Mouse (Mus musculus) CH12.LX (cell line): ENCODE data around the gene Tcp11. TPM values are rescaled to one million over a fixed set of nuclear protein-coding genes. Genes with fewer than 3 reads are reported as not detected.

Experiments
- DNase-seq: peaks from one replicate; pipeline ENCODE4 v3.0.0-alpha.2; 2013; ENCODE audit errors: extremely low read depth
- H3K27ac ChIP-seq: 2 replicates; pipeline ENCODE4 v1.5.1; 2012; ENCODE audit warnings: low read depth, mild to moderate bottlenecking, control low read depth, moderate library complexity; ENCODE audit not compliant: insufficient read depth
- H3K27me3 ChIP-seq: replicated peaks from 2 replicates; pipeline ENCODE3; 2012; ENCODE audit warnings: inconsistent platforms
- H3K36me3 ChIP-seq, 2 experiments: replicated peaks in 1 of 2; 2 replicates each; pipeline versions ENCODE3 to v1.6.1; 2012; ENCODE audit warnings: inconsistent platforms in 1 of 2, low read length in 1 of 2, mild to moderate bottlenecking in 1 of 2, mixed read lengths in 1 of 2, moderate library complexity in 1 of 2; ENCODE audit not compliant: control insufficient read depth in 1 of 2, insufficient read depth in 1 of 2
- H3K4me1 ChIP-seq, 2 experiments: 2 replicates each; pipeline ENCODE4 v1.6.1; 2012; ENCODE audit warnings: inconsistent platforms in 1 of 2, moderate library complexity in 1 of 2; ENCODE audit not compliant: insufficient read depth in 2 of 2, control insufficient read depth in 1 of 2
- H3K4me2 ChIP-seq: 2 replicates; pipeline ENCODE4 v1.6.1; 2012; ENCODE audit warnings: low read depth, mild to moderate bottlenecking, control low read depth; ENCODE audit not compliant: poor library complexity, insufficient read depth, severe bottlenecking
- H3K4me3 ChIP-seq, 3 experiments: fragments of 150-350 bp in 1 of 3; sonication (generic) in 1 of 3; replicated peaks in 1 of 3; 2 replicates each; pipeline versions ENCODE3 to v1.5.1; 2011 to 2012; ENCODE audit warnings: low read depth in 2 of 3, low read length in 2 of 3, mild to moderate bottlenecking in 2 of 3, moderate library complexity in 2 of 3, control low read depth in 1 of 3, improper control_type of control experiment in 1 of 3, inconsistent platforms in 1 of 3, mixed read lengths in 1 of 3; ENCODE audit not compliant: poor library complexity in 1 of 3
- H3K79me2 ChIP-seq: replicated peaks from 2 replicates; pipeline ENCODE4 v1.6.1; 2012; ENCODE audit warnings: mild to moderate bottlenecking, moderate library complexity; ENCODE audit not compliant: control insufficient read depth, poor library complexity, insufficient read depth, severe bottlenecking; ENCODE audit errors: extremely low read depth
- H3K9ac ChIP-seq: 2 replicates; pipeline ENCODE4 v1.6.1; 2012; ENCODE audit warnings: low read depth, mild to moderate bottlenecking, control low read depth, moderate library complexity; ENCODE audit not compliant: insufficient read depth
- H3K9me3 ChIP-seq: replicated peaks from 2 replicates; pipeline ENCODE3; 2012; ENCODE audit warnings: low read length, inconsistent platforms, mixed read lengths
- BHLHE40 ChIP-seq: IDR thresholded peaks from 2 replicates; pipeline ENCODE4 v1.6.1; 2011; ENCODE audit warnings: mild to moderate bottlenecking, low read depth, low read length, improper control_type of control experiment
- CHD2 ChIP-seq: IDR thresholded peaks from 2 replicates; pipeline ENCODE4 v1.6.1; 2011; ENCODE audit warnings: low read length, improper control_type of control experiment
- ELF1 ChIP-seq: IDR thresholded peaks from 2 replicates; pipeline ENCODE4 v1.6.1; 2014; ENCODE audit warnings: low read depth, mild to moderate bottlenecking, inconsistent platforms, low read length, improper control_type of control experiment
- ETS1 ChIP-seq: conservative IDR thresholded peaks from 2 replicates; pipeline ENCODE4 v1.6.1; 2012; ENCODE audit warnings: low read depth, mild to moderate bottlenecking, inconsistent platforms, low read length, improper control_type of control experiment, moderate library complexity
- GABPA ChIP-seq: IDR thresholded peaks from 2 replicates; pipeline ENCODE4 v1.6.1; 2012; ENCODE audit warnings: low read depth, low read length, improper control_type of control experiment, inconsistent platforms; ENCODE audit not compliant: insufficient replicate concordance
- IRF4 ChIP-seq: IDR thresholded peaks from 2 replicates; pipeline ENCODE4 v1.6.1; 2014; ENCODE audit warnings: low read depth, mild to moderate bottlenecking, inconsistent platforms, low read length, improper control_type of control experiment
- JUN ChIP-seq: IDR thresholded peaks from 2 replicates; pipeline ENCODE4 v1.6.1; 2011; ENCODE audit warnings: low read depth, mild to moderate bottlenecking, low read length, improper control_type of control experiment, moderate library complexity; ENCODE audit not compliant: insufficient read depth
- KAT2A ChIP-seq: IDR thresholded peaks from 2 replicates; pipeline ENCODE4 v1.6.1; 2012; ENCODE audit warnings: low read length, improper control_type of control experiment, inconsistent platforms; ENCODE audit not compliant: insufficient replicate concordance
- MAX ChIP-seq: IDR thresholded peaks from 2 replicates; pipeline ENCODE4 v1.6.1; 2011; ENCODE audit warnings: low read length, improper control_type of control experiment
- MAZ ChIP-seq: IDR thresholded peaks from 2 replicates; pipeline ENCODE4 v1.6.1; 2012; ENCODE audit warnings: low read depth, mild to moderate bottlenecking, inconsistent platforms, low read length, improper control_type of control experiment, moderate library complexity
- MEF2A ChIP-seq: IDR thresholded peaks from 2 replicates; pipeline ENCODE4 v1.6.1; 2014; ENCODE audit warnings: low read depth, mild to moderate bottlenecking, inconsistent platforms, low read length, improper control_type of control experiment, borderline replicate concordance
- MXI1 ChIP-seq: IDR thresholded peaks from 2 replicates; pipeline ENCODE4 v1.6.1; 2011; ENCODE audit warnings: mild to moderate bottlenecking, low read depth, low read length, improper control_type of control experiment
- MYC ChIP-seq: IDR thresholded peaks from 2 replicates; pipeline ENCODE4 v1.6.1; 2011; ENCODE audit warnings: low read depth, mild to moderate bottlenecking, improper control_type of control experiment, low read length
- NELFE ChIP-seq: IDR thresholded peaks from 2 replicates; pipeline ENCODE4 v1.6.1; 2011; ENCODE audit warnings: low read depth, low read length, improper control_type of control experiment
- PAX5 ChIP-seq: IDR thresholded peaks from 2 replicates; pipeline ENCODE4 v1.6.1; 2012; ENCODE audit warnings: low read length, inconsistent platforms, mixed read lengths
- POLR2A ChIP-seq: IDR thresholded peaks from 2 replicates; pipeline ENCODE4 v1.6.1; 2011; ENCODE audit warnings: low read depth, mild to moderate bottlenecking, improper control_type of control experiment, low read length
- RAD21 ChIP-seq: IDR thresholded peaks from 2 replicates; pipeline ENCODE4 v1.6.1; 2011; ENCODE audit warnings: low read depth, mild to moderate bottlenecking, low read length, improper control_type of control experiment, moderate library complexity
- RCOR1 ChIP-seq: conservative IDR thresholded peaks from 2 replicates; pipeline ENCODE4 v1.6.1; 2012; ENCODE audit warnings: low read depth, mild to moderate bottlenecking, inconsistent platforms, low read length, improper control_type of control experiment
- SMC3 ChIP-seq: IDR thresholded peaks from 2 replicates; pipeline ENCODE4 v1.6.1; 2011; ENCODE audit warnings: low read depth, low read length, improper control_type of control experiment
- USF1 ChIP-seq: IDR thresholded peaks from 2 replicates; pipeline ENCODE4 v1.6.1; 2014; ENCODE audit warnings: low read depth, mild to moderate bottlenecking, inconsistent platforms, low read length, improper control_type of control experiment
- USF2 ChIP-seq: conservative IDR thresholded peaks from 2 replicates; pipeline ENCODE4 v1.6.1; 2011; ENCODE audit warnings: low read depth, low read length, improper control_type of control experiment
- ZC3H11A ChIP-seq: IDR thresholded peaks from 2 replicates; pipeline ENCODE4 v1.6.1; 2012; ENCODE audit warnings: low read depth, mild to moderate bottlenecking, inconsistent platforms, low read length, improper control_type of control experiment
- ZMIZ1 ChIP-seq: IDR thresholded peaks from 2 replicates; pipeline ENCODE4 v1.6.1; 2012; ENCODE audit warnings: low read depth, mild to moderate bottlenecking, inconsistent platforms, low read length, improper control_type of control experiment
- ZNF384 ChIP-seq: IDR thresholded peaks from 2 replicates; pipeline ENCODE4 v1.6.1; 2012; ENCODE audit warnings: low read depth, low read length, improper control_type of control experiment, inconsistent platforms
- dilution Hi-C: fragments of 300-500 bp; cut with MboI; formaldehyde crosslinking; loops from 2 replicates; pipeline ENCODE4 v1.14.3; 2020; ENCODE audit warnings: low sequenced_read_pairs; ENCODE audit not compliant: extremely low pct_unique_long_range_greater_than_20kb, extremely low pct_ligation_motif_present
- in situ Hi-C: fragments of 300-500 bp; cut with MboI; formaldehyde crosslinking; loops from 3 replicates; pipeline ENCODE4 v1.14.3; 2019; ENCODE audit warnings: low sequenced_read_pairs, low pct_ligation_motif_present, low pct_unique_long_range_greater_than_20kb, mixed read lengths
- polyA plus RNA-seq: library from polyadenylated mRNA; unstranded; fragments of >175 nt; gene quantifications from 2 replicates; pipeline ENCODE4 v1.2.1, GENCODE M21; 2012; ENCODE audit warnings: low read depth; ENCODE audit not compliant: insufficient read length
- total RNA-seq, 2 experiments: library from RNA; depleted of rRNA; stranded (reverse); fragments of 300-350 nt in 1 of 2; fragments of >200 nt in 1 of 2; gene quantifications; 2 replicates each; pipeline ENCODE4 v1.2.3; 2012 to 2014

Tcp11 gene
- total and polyA plus RNA-seq, 3 experiments, result not detected

DNA sequence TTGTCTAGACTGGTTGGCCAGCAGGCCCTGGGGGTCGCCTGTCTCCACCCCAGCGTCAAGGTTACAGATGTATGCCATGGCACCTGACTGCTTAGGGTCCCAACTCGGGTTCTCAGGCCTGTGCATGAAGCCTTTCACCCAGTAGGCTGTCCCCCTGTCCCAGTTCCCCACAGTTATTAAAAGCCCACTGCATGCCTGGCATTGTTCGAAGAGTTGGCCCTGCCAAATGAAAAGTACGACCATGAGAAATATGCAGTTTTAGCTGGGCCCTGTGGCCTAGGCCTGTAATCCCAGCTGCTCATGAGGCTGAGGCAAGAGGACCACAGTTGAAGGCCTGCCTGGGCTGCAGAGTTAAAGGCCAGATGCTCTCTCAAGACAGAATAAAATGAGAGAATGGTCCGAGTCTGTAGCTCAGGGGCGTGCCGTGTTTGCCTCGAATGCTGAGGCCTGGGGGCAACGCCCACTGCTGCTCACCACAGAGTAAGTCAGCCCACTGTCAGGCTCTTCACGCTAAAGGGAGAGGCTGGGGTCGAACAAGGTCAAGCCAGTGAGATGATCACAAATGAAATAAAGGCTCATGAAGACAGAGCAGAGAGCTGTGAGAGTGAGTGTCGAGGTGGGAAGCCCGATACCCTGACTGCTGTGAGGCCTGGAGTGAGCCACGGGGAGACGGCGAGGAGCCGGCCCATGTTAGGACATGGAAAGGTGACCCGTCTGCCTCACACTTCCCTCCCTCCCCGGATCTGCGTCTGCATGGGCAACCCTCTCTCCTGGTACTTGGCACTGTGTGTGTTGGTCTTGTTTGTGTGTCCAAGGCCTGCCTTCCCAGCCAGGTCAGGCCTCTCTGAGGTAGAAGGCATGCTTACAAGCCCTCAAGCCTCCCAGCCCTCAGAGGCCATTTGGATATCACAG is 60.4 kb downstream of the Tcp11 start:
- DNase-seq, result no peak
- no peak overlapping the region for H3K4me2 ChIP-seq
- peaks cover 0 to 24% of the 10 kb centered on the region in 2 experiments for H3K36me3 ChIP-seq
- no peaks in the 10 kb centered on the region for H3K9me3 ChIP-seq
- H3K9ac ChIP-seq, result no peak overlapping the region
- H3K27me3 ChIP-seq, result no peaks in the 10 kb centered on the region
- in situ Hi-C loops (no loop called here), dilution Hi-C loops (no loop called here)
- H3K4me3 ChIP-seq, result no peak overlapping the region
- TF ChIP-seq MYC, result no peak
- TF ChIP-seq CHD2, result no peak
- no peak for TF ChIP-seq ELF1
- TF ChIP-seq ZC3H11A, result no peak
- no peak for TF ChIP-seq NELFE
- TF ChIP-seq JUN, result no peak
- TF ChIP-seq ZMIZ1, result no peak
- TF ChIP-seq POLR2A, result no peak
- TF ChIP-seq SMC3, result no peak
- TF ChIP-seq ETS1, result no peak
- TF ChIP-seq MAX, result no peak
- TF ChIP-seq BHLHE40, result no peak
- TF ChIP-seq ZNF384, result no peak
- H3K79me2 ChIP-seq, result no peaks in the 10 kb centered on the region
- peaks cover 5 to 14% of the 10 kb centered on the region in 2 experiments for H3K4me1 ChIP-seq
- H3K27ac ChIP-seq, result no peak overlapping the region

DNA sequence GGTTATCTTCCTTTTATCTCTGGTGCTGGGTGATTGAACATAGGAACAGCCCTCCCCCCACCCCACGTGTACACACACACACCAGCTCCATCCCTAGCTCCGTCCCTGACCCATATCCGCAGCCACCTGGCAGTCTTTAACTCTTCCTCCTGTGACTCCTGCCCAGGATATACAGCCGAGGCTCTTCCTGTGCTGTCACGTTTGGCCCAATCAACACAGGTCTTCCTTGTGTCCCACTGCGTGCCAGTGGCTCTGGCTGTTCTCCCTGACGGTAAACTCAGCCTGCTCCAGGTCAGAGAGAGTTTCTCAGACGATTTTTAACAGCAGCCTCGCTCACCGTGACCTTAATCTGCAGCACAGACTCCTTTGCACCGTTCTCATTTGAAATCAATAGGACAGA is 61.7 kb downstream of the Tcp11 start:
- Histone ChIP-seq H3K4me1 (peaks cover 8 to 20% of the 10 kb centered on the region in 2 experiments), H3K36me3 (peaks cover 0 to 21% of the 10 kb centered on the region in 2 experiments), H3K9me3 (no peaks in the 10 kb centered on the region), H3K4me2 (no peak overlapping the region), H3K4me3 (no peak overlapping the region), H3K27me3 (no peaks in the 10 kb centered on the region), H3K9ac (no peak overlapping the region)
- dilution Hi-C loops (no loop called here), in situ Hi-C loops (no loop called here)
- DNase-seq, result no peak
- no peak for TF ChIP-seq USF2
- TF ChIP-seq MXI1, result no peak
- TF ChIP-seq PAX5, result no peak
- TF ChIP-seq MYC, result no peak
- TF ChIP-seq RCOR1, result no peak
- no peak for TF ChIP-seq MAZ
- no peak for TF ChIP-seq USF1
- TF ChIP-seq KAT2A, result no peak
- no peak for TF ChIP-seq BHLHE40
- no peak for TF ChIP-seq GABPA
- no peak for TF ChIP-seq MEF2A
- no peak for TF ChIP-seq IRF4
- no peak for TF ChIP-seq RAD21
- TF ChIP-seq, all 38 proteins: peak for 0
- no peaks in the 10 kb centered on the region for H3K79me2 ChIP-seq
- no peak overlapping the region for H3K27ac ChIP-seq
